Mouse (Mus musculus) stomach, embryonic 14.5 days (tissue): ENCODE measurements around the gene Ell. TPM values are rescaled to one million over a fixed set of nuclear protein-coding genes. Genes with fewer than 3 reads are reported as not detected.

ENCODE experiments used
- ATAC-seq: fragments of 200-750 bp; cut with Nextera tagmentation; 2 replicates; pipeline ENCODE4 v1.8.0; 2017; ENCODE audit warnings: low read depth, moderate TSS enrichment; ENCODE audit not compliant: insufficient number of reproducible peaks, insufficient read depth, low FRiP score
- H3K27ac ChIP-seq: fragments of 300-500 bp; sonication (generic); 2 replicates; pipeline ENCODE4 v1.5.1; 2014; ENCODE audit warnings: mild to moderate bottlenecking, low read length, moderate library complexity, mixed read lengths
- H3K27me3 ChIP-seq: fragments of 300-500 bp; sonication (generic); 2 replicates; pipeline ENCODE4 v1.6.1; 2014; ENCODE audit warnings: low read length, control low read depth, mixed read lengths; ENCODE audit not compliant: control insufficient read depth, insufficient read depth
- H3K36me3 ChIP-seq: fragments of 300-500 bp; sonication (generic); 2 replicates; pipeline ENCODE4 v1.6.1; 2014; ENCODE audit warnings: mild to moderate bottlenecking, control low read depth, low read length, moderate library complexity, mixed read lengths; ENCODE audit not compliant: control insufficient read depth, insufficient read depth
- H3K4me1 ChIP-seq: fragments of 300-500 bp; sonication (generic); 2 replicates; pipeline ENCODE4 v1.6.1; 2014; ENCODE audit warnings: low read length, control low read depth, mixed read lengths; ENCODE audit not compliant: control insufficient read depth, insufficient read depth
- H3K4me2 ChIP-seq: fragments of 300-500 bp; sonication (generic); replicated peaks from 2 replicates; pipeline ENCODE4 v1.6.1; 2014; ENCODE audit warnings: low read depth, low read length, control low read depth
- H3K4me3 ChIP-seq: fragments of 300-500 bp; sonication (generic); 2 replicates; pipeline ENCODE4 v1.5.1; 2014; ENCODE audit warnings: low read depth, low read length, control low read depth
- H3K9ac ChIP-seq: fragments of 300-500 bp; sonication (generic); replicated peaks from 2 replicates; pipeline ENCODE4 v1.6.1; 2014; ENCODE audit warnings: low read depth, mild to moderate bottlenecking, control low read depth, low read length, moderate library complexity, mixed read lengths
- H3K9me3 ChIP-seq: fragments of 300-500 bp; sonication (generic); 2 replicates; pipeline ENCODE4 v1.6.1; 2016; ENCODE audit warnings: low read depth, low read length, control low read depth; ENCODE audit not compliant: control insufficient read depth
- WGBS: fragments of 180-500 bp; shearing (Covaris S2); extraction: QIAGEN DNeasy Blood & Tissue Kit; methylation state at CpG from one replicate; pipeline ENCODE4 v1.1.7; 2014; 5-methylcytosine and 5-hydroxymethylcytosine counted together
- polyA plus RNA-seq: library from polyadenylated mRNA; unstranded; fragments of >200 nt; fragmentation: Nextera tagmentation; extraction: Ambion mirVana; gene quantifications from 2 replicates; pipeline ENCODE4 v1.2.1, GENCODE M21; 2014

The Ell gene
- polyA plus RNA-seq, 1 experiment from 2014 or later, result 17.9 TPM

DNA sequence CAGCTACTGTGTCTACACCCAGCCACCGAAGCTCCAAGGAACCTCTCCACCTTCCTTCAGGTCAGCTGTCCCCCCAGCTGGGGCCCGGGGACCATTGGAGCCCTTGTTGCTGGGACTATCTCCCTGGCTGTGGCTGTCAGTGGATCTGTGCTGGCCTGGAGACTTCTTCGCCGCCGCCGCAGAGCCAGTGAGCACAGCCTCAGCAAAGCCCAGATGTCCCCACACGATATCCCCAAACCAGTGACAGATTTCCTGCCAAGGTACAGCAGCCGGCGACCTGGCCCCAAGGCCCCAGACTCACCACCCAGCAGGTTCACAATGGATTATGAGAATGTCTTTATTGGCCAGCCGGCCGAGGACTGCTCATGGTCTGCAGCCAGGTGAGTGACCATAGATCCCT lies 78.7 kb downstream of the Ell start:
- 0 out of 2 replicates have a peak, but pooled peaks cover 10% of the 10 kb centered on the region for H3K4me1 ChIP-seq
- no peaks in the 10 kb centered on the region for H3K36me3 ChIP-seq
- 83% methylated on average over 11 of the region's 11 CpGs for WGBS
- H3K9ac ChIP-seq, result no peak overlapping the region
- no peaks in the 10 kb centered on the region for H3K27me3 ChIP-seq
- no peak overlapping the region for H3K27ac ChIP-seq
- H3K9me3 ChIP-seq, result no peaks in the 10 kb centered on the region
- ATAC-seq, result no peak
- no peak overlapping the region for H3K4me2 ChIP-seq
- no peak overlapping the region for H3K4me3 ChIP-seq

DNA sequence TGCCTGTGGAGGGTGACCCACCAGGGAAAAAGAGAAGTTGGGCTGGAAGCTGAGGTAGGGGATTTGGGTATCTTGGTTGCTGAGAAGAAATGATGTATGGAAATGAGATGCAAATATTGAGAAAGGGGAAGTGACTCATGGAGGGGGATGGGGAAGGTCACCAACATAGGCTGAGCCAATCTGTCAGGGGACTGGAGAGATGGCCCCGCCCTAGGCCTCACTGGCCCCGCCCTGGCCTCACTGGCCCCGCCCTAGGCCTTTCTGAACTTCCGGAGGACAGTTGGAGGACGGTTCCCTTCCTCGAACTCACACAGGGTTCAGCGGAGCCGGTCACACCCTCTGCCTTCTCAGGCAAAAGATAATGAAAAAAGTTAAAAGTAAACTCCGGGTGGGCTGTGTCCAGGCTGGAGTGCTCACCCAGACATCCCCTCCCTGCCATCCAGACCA lies 79.7 kb downstream of the Ell start:
- H3K27ac ChIP-seq, result no peak overlapping the region
- H3K27me3 ChIP-seq, result no peaks in the 10 kb centered on the region
- 29% methylated on average over 9 of the region's 9 CpGs for WGBS
- no peaks in the 10 kb centered on the region for H3K36me3 ChIP-seq
- no peaks in the 10 kb centered on the region for H3K9me3 ChIP-seq
- peak; percentile 76; the same call in 1 of the 2 replicates for ATAC-seq
- H3K4me2 ChIP-seq, result no peak overlapping the region
- H3K4me1 ChIP-seq, result 0 out of 2 replicates have a peak, but pooled peaks cover 7% of the 10 kb centered on the region
- H3K4me3 ChIP-seq, result no peak overlapping the region
- no peak overlapping the region for H3K9ac ChIP-seq

DNA sequence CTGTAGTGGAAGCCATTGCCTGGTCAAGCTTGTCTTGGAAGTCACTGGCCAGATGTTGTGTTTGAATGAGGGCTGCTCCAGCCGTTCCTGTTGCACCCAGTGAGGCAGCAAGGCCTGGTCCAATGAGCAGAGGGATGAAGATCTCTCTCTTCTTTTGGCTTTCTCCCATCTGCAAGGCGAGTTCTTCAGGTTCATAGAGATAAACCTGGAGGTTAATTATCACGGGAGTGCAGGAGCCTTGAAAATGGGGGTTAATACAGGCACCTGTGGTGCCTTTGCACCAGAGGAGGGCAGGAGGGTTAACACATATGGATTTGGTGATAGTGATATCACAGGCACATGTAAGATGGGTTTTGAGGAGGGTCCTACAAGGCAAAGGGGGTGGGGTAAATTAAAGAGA lies 83.0 kb downstream of the Ell start:
- Histone ChIP-seq H3K9me3 (no peaks in the 10 kb centered on the region), H3K27ac (no peak overlapping the region), H3K4me1 (0 out of 2 replicates have a peak, but pooled peaks cover 7% of the 10 kb centered on the region), H3K27me3 (no peaks in the 10 kb centered on the region), H3K9ac (no peak overlapping the region), H3K4me2 (no peak overlapping the region), H3K4me3 (no peak overlapping the region), H3K36me3 (no peaks in the 10 kb centered on the region)
- WGBS, result 52% methylated on average over 3 of the region's 3 CpGs
- no peak for ATAC-seq

DNA sequence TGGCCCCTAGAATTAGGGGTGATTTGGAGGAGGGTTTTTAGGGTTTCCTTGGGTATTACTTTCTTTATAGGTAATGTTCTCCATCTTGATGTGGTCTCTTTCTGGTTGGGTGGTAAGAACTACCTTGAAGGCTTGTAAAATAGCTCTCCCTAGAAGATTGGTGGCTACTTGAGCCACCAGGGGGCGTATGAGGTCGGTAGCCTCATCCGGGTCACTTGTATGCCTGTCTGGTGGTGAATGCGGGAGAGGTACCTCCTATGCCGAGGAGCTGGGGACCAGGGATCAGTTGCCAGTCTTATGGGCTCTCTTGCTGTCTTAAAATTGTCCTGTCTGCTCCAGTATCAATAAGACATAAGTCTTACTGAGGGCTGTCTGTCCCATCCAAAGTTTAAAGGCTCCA lies 85.8 kb downstream of the Ell start:
- no peak overlapping the region for H3K4me3 ChIP-seq
- H3K27ac ChIP-seq, result no peak overlapping the region
- no peak for ATAC-seq
- H3K4me2 ChIP-seq, result no peak overlapping the region
- H3K9me3 ChIP-seq, result no peaks in the 10 kb centered on the region
- 13% methylated on average over 5 of the region's 5 CpGs for WGBS
- H3K36me3 ChIP-seq, result no peaks in the 10 kb centered on the region
- H3K27me3 ChIP-seq, result no peaks in the 10 kb centered on the region
- 0 out of 2 replicates have a peak, but pooled peaks cover 4% of the 10 kb centered on the region for H3K4me1 ChIP-seq
- no peak overlapping the region for H3K9ac ChIP-seq

DNA sequence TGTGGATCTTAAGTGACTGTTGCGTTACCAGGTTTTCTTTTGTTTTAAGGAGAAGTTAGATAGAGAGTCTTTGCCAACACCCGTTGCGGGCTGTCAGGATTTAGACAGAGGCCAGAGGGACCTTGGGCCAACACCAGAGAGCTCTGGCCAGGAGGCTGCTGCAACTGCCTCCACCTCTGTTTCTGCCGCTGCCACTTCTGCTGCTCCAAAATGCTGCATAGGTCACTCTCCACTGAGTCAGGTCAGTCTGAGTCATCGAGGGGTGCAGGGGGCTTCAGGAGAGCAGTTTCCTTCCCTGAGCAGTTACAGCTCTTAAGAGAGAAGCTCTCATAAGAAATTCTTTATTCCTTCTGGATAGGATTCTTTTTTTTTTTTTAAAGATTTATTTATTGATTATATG lies 87.8 kb downstream of the Ell start:
- H3K4me1 ChIP-seq, result peaks cover 18% of the 10 kb centered on the region
- ATAC-seq, result no peak
- WGBS, result 81% methylated on average over 5 of the region's 5 CpGs
- H3K9me3 ChIP-seq, result no peaks in the 10 kb centered on the region
- no peaks in the 10 kb centered on the region for H3K36me3 ChIP-seq
- H3K27ac ChIP-seq, result no peak overlapping the region
- no peak overlapping the region for H3K4me2 ChIP-seq
- H3K4me3 ChIP-seq, result no peak overlapping the region
- no peak overlapping the region for H3K9ac ChIP-seq
- H3K27me3 ChIP-seq, result no peaks in the 10 kb centered on the region

DNA sequence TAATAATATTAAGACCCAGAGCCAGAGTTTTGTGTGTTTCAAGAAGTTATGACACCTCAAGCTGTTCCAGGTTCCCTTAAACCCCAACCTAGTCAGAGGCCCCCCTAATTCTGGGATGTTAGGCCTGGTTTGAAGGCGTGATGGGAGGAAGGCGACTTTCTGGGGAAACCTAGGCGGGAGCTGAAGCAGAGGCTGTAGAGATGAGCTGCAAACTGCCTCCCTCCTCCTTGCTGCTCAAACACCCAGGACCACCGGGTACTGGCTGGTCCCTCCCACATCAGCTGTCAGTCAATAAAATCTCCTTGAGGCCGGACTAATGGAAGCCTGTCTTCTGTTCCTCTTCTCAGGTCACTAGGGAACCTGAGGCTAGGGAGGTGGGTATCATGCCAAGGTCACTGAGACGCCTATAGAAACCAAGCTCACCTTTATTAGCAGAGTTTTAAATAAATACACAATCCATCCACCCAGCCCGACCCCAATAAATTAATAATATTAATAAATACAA lies 89.8 kb downstream of the Ell start:
- Histone ChIP-seq H3K36me3 (no peaks in the 10 kb centered on the region), H3K27me3 (no peaks in the 10 kb centered on the region), H3K4me3 (peak overlapping the region; percentile 33), H3K9me3 (no peaks in the 10 kb centered on the region), H3K9ac (no peak overlapping the region; the same call in 1 of the 2 replicates), H3K4me1 (peaks cover 19% of the 10 kb centered on the region), H3K27ac (no peak overlapping the region), H3K4me2 (peak overlapping the region; percentile 67)
- ATAC-seq, result no peak
- WGBS, result 48% methylated on average over 7 of the region's 7 CpGs

DNA sequence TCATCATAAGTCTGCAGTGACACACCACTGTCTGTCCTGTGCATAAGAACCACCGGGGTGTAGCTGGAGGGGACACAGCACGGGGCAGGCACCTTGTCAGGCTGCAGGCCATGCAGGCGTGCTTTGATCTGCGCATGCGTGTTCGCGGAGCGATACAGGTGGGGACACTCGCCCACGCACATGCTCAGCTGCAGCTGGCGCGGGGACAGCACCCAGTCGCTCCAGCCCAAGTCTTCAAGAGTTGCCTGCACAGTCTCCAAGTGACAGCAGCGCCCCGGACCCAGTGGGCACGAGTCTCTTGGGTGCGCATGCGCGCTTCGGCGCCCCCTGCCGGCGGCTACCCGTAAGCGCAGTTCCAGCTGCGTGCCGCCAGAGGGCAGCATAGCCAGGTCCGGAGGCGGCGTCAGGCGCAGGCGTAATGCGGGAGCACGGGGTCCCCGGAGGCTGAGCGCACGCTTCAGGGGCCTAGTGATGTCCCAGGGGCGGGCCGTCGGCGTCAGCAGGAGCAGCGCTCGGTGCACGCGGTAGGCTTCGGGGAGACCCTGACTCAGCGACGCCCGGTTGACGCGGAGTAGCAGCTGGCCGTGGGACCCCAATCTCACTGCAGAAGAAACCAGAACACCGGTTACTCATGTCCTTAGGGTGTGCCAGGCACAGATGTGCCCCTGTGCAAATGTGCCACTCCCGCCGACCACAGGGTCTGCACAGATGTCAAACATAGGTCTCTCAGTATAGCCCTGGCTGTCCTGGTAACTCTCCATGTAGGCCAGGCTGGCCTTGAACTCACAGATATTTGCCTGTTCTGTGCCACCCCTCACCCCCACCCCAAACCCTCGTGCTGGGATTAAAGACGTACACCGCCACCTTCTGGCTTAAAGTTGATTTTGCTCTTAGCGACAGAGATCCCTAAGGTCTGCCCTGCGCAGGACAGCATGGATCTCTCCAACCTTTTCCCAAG lies 90.6 kb downstream of the Ell start:
- 0 out of 2 replicates have a peak overlapping the region, but pooled peaks have one; percentile 33 for H3K27ac ChIP-seq
- H3K27me3 ChIP-seq, result no peaks in the 10 kb centered on the region
- peak; percentile 90 for ATAC-seq
- H3K4me1 ChIP-seq, result peaks cover 24% of the 10 kb centered on the region
- H3K9me3 ChIP-seq, result no peaks in the 10 kb centered on the region
- H3K9ac ChIP-seq, result peak overlapping the region; percentile 28
- WGBS, result 1% methylated on average over 60 of the region's 60 CpGs
- peak overlapping the region; percentile 33 for H3K4me3 ChIP-seq
- H3K4me2 ChIP-seq, result peak overlapping the region; percentile 67
- H3K36me3 ChIP-seq, result no peaks in the 10 kb centered on the region

DNA sequence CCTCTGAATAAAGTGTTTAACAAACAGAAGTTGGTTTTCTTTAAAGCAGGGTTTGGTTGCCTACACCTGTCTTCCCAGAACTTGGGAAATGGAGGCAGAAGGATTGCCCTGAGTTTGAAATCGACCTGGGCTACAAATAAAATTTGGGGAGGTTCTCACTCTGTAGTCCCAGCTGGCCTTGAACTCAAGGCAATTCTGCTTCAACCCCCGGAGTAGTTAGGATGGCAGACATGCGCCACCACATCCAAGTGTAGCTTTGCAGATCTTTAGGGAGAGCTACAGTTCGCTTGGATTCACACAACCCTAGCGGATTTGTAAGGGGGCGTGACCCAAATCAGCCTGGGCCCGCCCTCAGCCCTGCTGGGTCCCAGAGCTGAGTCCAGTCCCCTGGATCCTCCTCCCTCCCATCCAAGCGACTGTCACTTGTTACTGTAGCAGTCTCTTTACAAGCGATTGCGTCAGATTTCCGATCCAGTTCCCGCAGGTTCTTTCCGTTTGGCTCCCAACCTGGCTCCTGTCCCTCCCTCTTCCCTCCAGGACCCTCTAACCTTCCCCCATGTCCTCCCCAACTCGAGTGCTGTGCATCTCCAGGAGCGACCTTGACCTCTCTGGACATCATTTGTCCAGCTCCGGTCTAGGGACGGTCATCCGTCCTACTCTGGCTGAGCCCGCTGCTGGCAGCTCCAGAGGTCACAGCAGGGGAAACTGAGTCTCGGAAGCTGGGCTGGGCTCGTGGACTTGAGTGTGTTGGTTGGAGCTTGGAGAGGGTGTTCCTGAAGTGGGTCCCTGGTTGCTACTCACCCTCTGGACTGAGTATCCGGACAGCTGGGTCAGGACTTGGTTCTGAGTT lies 91.5 kb downstream of the Ell start:
- peak overlapping the region; percentile 33; the same call in 1 of the 2 replicates for H3K4me3 ChIP-seq
- H3K9me3 ChIP-seq, result no peaks in the 10 kb centered on the region
- H3K36me3 ChIP-seq, result no peaks in the 10 kb centered on the region
- H3K9ac ChIP-seq, result no peak overlapping the region
- peaks cover 24% of the 10 kb centered on the region for H3K4me1 ChIP-seq
- no peak overlapping the region for H3K27ac ChIP-seq
- no peaks in the 10 kb centered on the region for H3K27me3 ChIP-seq
- peak overlapping the region; percentile 67; the same call in 1 of the 2 replicates for H3K4me2 ChIP-seq
- WGBS, result 10% methylated on average over 22 of the region's 22 CpGs
- ATAC-seq, result no peak
